Mouse (Mus musculus): ENCODE data around the gene Zfp428. TPM values are rescaled to one million over a fixed set of nuclear protein-coding genes. Genes with fewer than 3 reads are reported as not detected.

Gene Zfp428
- total and polyA plus RNA-seq, 3 experiments: 1.7 to 39.9 (median 4.4) TPM

DNA sequence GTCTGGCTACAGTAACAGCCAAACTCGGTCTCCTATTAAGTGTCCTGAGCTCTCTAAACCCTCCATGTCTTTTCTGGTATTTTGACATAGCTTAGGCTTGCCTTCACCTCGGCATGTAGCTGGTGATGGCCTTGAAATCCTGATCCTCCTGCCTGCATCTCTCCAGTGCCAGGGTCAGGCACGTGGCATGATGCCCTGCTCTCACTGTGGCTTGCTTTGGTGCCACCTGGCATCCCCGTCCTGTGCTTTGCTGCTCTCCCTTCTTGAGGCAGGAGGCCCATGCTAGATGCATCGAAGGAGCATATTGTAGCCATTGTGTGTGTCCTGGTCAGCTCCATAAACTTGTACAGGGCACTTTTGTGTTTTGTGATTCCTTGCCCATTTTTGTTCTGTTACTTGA, 30.8 kb downstream of the Zfp428 start:
- Histone ChIP-seq H3K27me3 (ENCODE audit: insufficient read depth, low read length) (peaks cover 17% of the 10 kb centered on the region), H3K9me3 (replicated peaks) (no peaks in the 10 kb centered on the region), H3K36me3 (replicated peaks) (peaks cover 37% of the 10 kb centered on the region), H3K4me1 (ENCODE audit: insufficient read depth, low read depth, low read length) (no peaks in the 10 kb centered on the region; the same call in 1 of the 2 replicates), H3K4me3 (ENCODE audit: low read depth, low read length) (no peak overlapping the region)
- TF ChIP-seq GATA1 (IDR thresholded peaks at IDR 0.05; ENCODE audit: borderline replicate concordance, low read length): no peak
- no peak; the same call in 1 of the 2 replicates for TF ChIP-seq POLR2AphosphoS5 (IDR thresholded peaks at IDR 0.05; ENCODE audit: insufficient replicate concordance, low read depth, low read length)
- TF ChIP-seq TAL1 (conservative IDR thresholded peaks at IDR 0.05; ENCODE audit: low read depth, low read length): no peak
- no peak for TF ChIP-seq GATA2 (IDR thresholded peaks at IDR 0.05; ENCODE audit: borderline replicate concordance, low read depth, low read length)
- TF ChIP-seq CTCF (IDR thresholded peaks at IDR 0.05; ENCODE audit: low read depth, low read length): no peak
- DNase-seq (ENCODE audit: low spot score) (no peak), ATAC-seq (ENCODE audit: extremely low read depth, insufficient number of reproducible peaks, low FRiP score, poor library complexity, severe bottlenecking) (no peak)

- Histone ChIP-seq H3K4me1 (ENCODE audit: insufficient read depth, low read depth, low read length) (no peaks in the 10 kb centered on the region; the same call in 1 of the 2 replicates), H3K36me3 (replicated peaks) (peaks cover 32% of the 10 kb centered on the region), H3K27me3 (ENCODE audit: insufficient read depth, low read length) (peaks cover 17% of the 10 kb centered on the region), H3K4me3 (ENCODE audit: low read depth, low read length) (no peak overlapping the region), H3K9me3 (replicated peaks) (no peaks in the 10 kb centered on the region)
- TF ChIP-seq POLR2AphosphoS5 (IDR thresholded peaks at IDR 0.05; ENCODE audit: insufficient replicate concordance, low read depth, low read length) (no peak), GATA1 (IDR thresholded peaks at IDR 0.05; ENCODE audit: borderline replicate concordance, low read length) (no peak), CTCF (IDR thresholded peaks at IDR 0.05; ENCODE audit: low read depth, low read length) (no peak), GATA2 (IDR thresholded peaks at IDR 0.05; ENCODE audit: borderline replicate concordance, low read depth, low read length) (no peak), TAL1 (conservative IDR thresholded peaks at IDR 0.05; ENCODE audit: low read depth, low read length) (no peak)
- DNase-seq (ENCODE audit: low spot score) (no peak), ATAC-seq (ENCODE audit: extremely low read depth, insufficient number of reproducible peaks, low FRiP score, poor library complexity, severe bottlenecking) (no peak)
Measured at GRCm38 (mm10) chr7:24538154-24538553, 31.3 kb downstream of the Zfp428 start.

- Histone ChIP-seq H3K36me3 (replicated peaks) (peaks cover 27% of the 10 kb centered on the region), H3K4me1 (ENCODE audit: insufficient read depth, low read depth, low read length) (no peaks in the 10 kb centered on the region; the same call in 1 of the 2 replicates), H3K27me3 (ENCODE audit: insufficient read depth, low read length) (peaks cover 19% of the 10 kb centered on the region), H3K9me3 (replicated peaks) (no peaks in the 10 kb centered on the region), H3K4me3 (ENCODE audit: low read depth, low read length) (no peak overlapping the region)
- TF ChIP-seq POLR2AphosphoS5 (IDR thresholded peaks at IDR 0.05; ENCODE audit: insufficient replicate concordance, low read depth, low read length) (no peak), TAL1 (conservative IDR thresholded peaks at IDR 0.05; ENCODE audit: low read depth, low read length) (no peak)
- no peak for DNase-seq (ENCODE audit: low spot score)
- no peak for ATAC-seq (ENCODE audit: extremely low read depth, insufficient number of reproducible peaks, low FRiP score, poor library complexity, severe bottlenecking)
Measured at GRCm38 (mm10) chr7:24538701-24539100, 31.9 kb downstream of the Zfp428 start.

GRCm38 (mm10) chr7:24539686-24540085, 32.9 kb downstream of the Zfp428 start:
- Histone ChIP-seq H3K9me3 (replicated peaks) (peaks cover 2% of the 10 kb centered on the region; the same call in 1 of the 2 replicates), H3K27me3 (ENCODE audit: insufficient read depth, low read length) (peaks cover 19% of the 10 kb centered on the region), H3K4me3 (ENCODE audit: low read depth, low read length) (no peak overlapping the region), H3K4me1 (ENCODE audit: insufficient read depth, low read depth, low read length) (no peaks in the 10 kb centered on the region; the same call in 1 of the 2 replicates), H3K36me3 (replicated peaks) (peaks cover 17% of the 10 kb centered on the region)
- DNase-seq (ENCODE audit: low spot score) (no peak), ATAC-seq (ENCODE audit: extremely low read depth, insufficient number of reproducible peaks, low FRiP score, poor library complexity, severe bottlenecking) (no peak)
- no peak for TF ChIP-seq GATA1 (IDR thresholded peaks at IDR 0.05; ENCODE audit: borderline replicate concordance, low read length)

- no peak for ATAC-seq (ENCODE audit: extremely low read depth, insufficient number of reproducible peaks, low FRiP score, poor library complexity, severe bottlenecking)
- Histone ChIP-seq H3K4me1 (ENCODE audit: insufficient read depth, low read depth, low read length) (peaks cover 26% of the 10 kb centered on the region), H3K4me3 (ENCODE audit: low read depth, low read length) (no peak overlapping the region), H3K36me3 (replicated peaks) (peaks cover 19% of the 10 kb centered on the region), H3K9me3 (replicated peaks) (peaks cover 4% of the 10 kb centered on the region; the same call in 1 of the 2 replicates), H3K27me3 (ENCODE audit: insufficient read depth, low read length) (peaks cover 18% of the 10 kb centered on the region)
- 0 out of 2 replicates have a peak, but pooled peaks have one; percentile 12 for TF ChIP-seq CTCF (IDR thresholded peaks at IDR 0.05; ENCODE audit: low read depth, low read length)
- TF ChIP-seq GATA1 (IDR thresholded peaks at IDR 0.05; ENCODE audit: borderline replicate concordance, low read length): no peak
- TF ChIP-seq TAL1 (conservative IDR thresholded peaks at IDR 0.05; ENCODE audit: low read depth, low read length): no peak
- TF ChIP-seq GATA2 (IDR thresholded peaks at IDR 0.05; ENCODE audit: borderline replicate concordance, low read depth, low read length): no peak
- no peak for TF ChIP-seq POLR2AphosphoS5 (IDR thresholded peaks at IDR 0.05; ENCODE audit: insufficient replicate concordance, low read depth, low read length)
- DNase-seq (ENCODE audit: low spot score): no peak
Measured at GRCm38 (mm10) chr7:24544506-24544905, 37.7 kb downstream of the Zfp428 start.

- DNase-seq (ENCODE audit: low spot score) (no peak), ATAC-seq (ENCODE audit: extremely low read depth, insufficient number of reproducible peaks, low FRiP score, poor library complexity, severe bottlenecking) (no peak)
- Histone ChIP-seq H3K4me3 (ENCODE audit: low read depth, low read length) (peak within 1 kb of the TSS; percentile 87), H3K4me1 (ENCODE audit: insufficient read depth, low read depth, low read length) (peaks cover 33% of the 10 kb centered on the region), H3K36me3 (replicated peaks) (peaks cover 35% of the 10 kb centered on the region), H3K27me3 (ENCODE audit: insufficient read depth, low read length) (peaks cover 15% of the 10 kb centered on the region; the same call in 1 of the 2 replicates), H3K9me3 (replicated peaks) (peaks cover 4% of the 10 kb centered on the region; the same call in 1 of the 2 replicates)
- no peak for TF ChIP-seq CTCF (IDR thresholded peaks at IDR 0.05; ENCODE audit: low read depth, low read length)
- TF ChIP-seq TAL1 (conservative IDR thresholded peaks at IDR 0.05; ENCODE audit: low read depth, low read length): no peak
- TF ChIP-seq GATA2 (IDR thresholded peaks at IDR 0.05; ENCODE audit: borderline replicate concordance, low read depth, low read length): no peak
Measured at GRCm38 (mm10) chr7:24546068-24546614, 39.3 kb downstream of the Zfp428 start, which contains the start of the genes Pinlyp and Xrcc1. Gene Pinlyp, minus strand, starts transcription at chr7:24546118. Gene Xrcc1, plus strand, starts transcription at chr7:24546289.
